Mouse (Mus musculus) brain, embryonic 14.5 days (tissue): Measurements from ENCODE around the gene Nthl1.

Experiments used
- CTCF ChIP-seq: fragments of 200-500 bp; IDR thresholded peaks from 2 replicates; pipeline ENCODE4 v1.5.1; 2012; ENCODE audit warnings: inconsistent platforms, mild to moderate bottlenecking, moderate library complexity, borderline replicate concordance; ENCODE audit not compliant: insufficient read depth, insufficient read length; ENCODE audit errors: extremely low read depth
- POLR2A ChIP-seq: fragments of 200-500 bp; IDR thresholded peaks from 2 replicates; pipeline ENCODE4 v1.6.1; 2012; ENCODE audit warnings: mild to moderate bottlenecking, inconsistent platforms, borderline replicate concordance; ENCODE audit not compliant: poor library complexity, insufficient read depth, insufficient read length, severe bottlenecking; ENCODE audit errors: extremely low read depth

- TF ChIP-seq CTCF, result no peak
- TF ChIP-seq POLR2A, result no peak
Observed at GRCm38 (mm10) chr17:24608370-24608769, 24.1 kb upstream of the Nthl1 start.
